Mouse (Mus musculus): ENCODE data around the gene Ap1b1.

Ap1b1 gene

GRCm38 (mm10) chr11:4986695-4987486, at the start of gene Ap1b1:
Gene Ap1b1 (plus strand): TSS chr11:4986824.
- DNase-seq (ENCODE audit: low spot score in 2 of 2) = peak; percentile 94 to 95

GRCm38 (mm10) chr11:4946530-4946929, 40.1 kb upstream of the Ap1b1 start:
- no peak for DNase-seq (ENCODE audit: low spot score in 2 of 2)

GRCm38 (mm10) chr11:4946947-4947812, 39.4 kb upstream of the Ap1b1 start:
- DNase-seq (ENCODE audit: low spot score in 2 of 2) = peak; percentile 25

GRCm38 (mm10) chr11:4947813-4948174, 38.8 kb upstream of the Ap1b1 start, which contains the start of gene Nefh:
Gene Nefh (minus strand): TSS chr11:4948064.
- DNase-seq (ENCODE audit: low spot score in 2 of 2) = no peak

- DNase-seq (ENCODE audit: low spot score in 2 of 2) = no peak
These were observed 37.8 kb upstream of the Ap1b1 start for GRCm38 (mm10) chr11:4948792-4949191.

- DNase-seq (ENCODE audit: low spot score in 2 of 2) = no peak
These were observed 37.2 kb upstream of the Ap1b1 start for GRCm38 (mm10) chr11:4949256-4950044.

- DNase-seq (ENCODE audit: low spot score in 2 of 2) = no peak
These were observed 33.2 kb upstream of the Ap1b1 start for GRCm38 (mm10) chr11:4953401-4953800.

- no peak for DNase-seq (ENCODE audit: low spot score in 2 of 2)
These were observed 32.7 kb upstream of the Ap1b1 start for GRCm38 (mm10) chr11:4953918-4954317.

- no peak for DNase-seq (ENCODE audit: low spot score in 2 of 2)
These were observed 23.4 kb upstream of the Ap1b1 start for GRCm38 (mm10) chr11:4963099-4963808.

GRCm38 (mm10) chr11:4966325-4966724, 20.3 kb upstream of the Ap1b1 start:
- no peak for DNase-seq (ENCODE audit: low spot score in 2 of 2)

GRCm38 (mm10) chr11:4966888-4967287, 19.7 kb upstream of the Ap1b1 start:
- no peak for DNase-seq (ENCODE audit: low spot score in 2 of 2)

GRCm38 (mm10) chr11:4967549-4967948, 19.1 kb upstream of the Ap1b1 start:
- no peak for DNase-seq (ENCODE audit: low spot score in 2 of 2)

GRCm38 (mm10) chr11:4968376-4968775, 18.2 kb upstream of the Ap1b1 start:
- DNase-seq (ENCODE audit: low spot score in 2 of 2) = no peak

GRCm38 (mm10) chr11:4972967-4973870, 13.4 kb upstream of the Ap1b1 start:
- peak in 1 of 2 experiments; percentile 47 for DNase-seq (ENCODE audit: low spot score in 2 of 2)

- DNase-seq (ENCODE audit: low spot score in 2 of 2) = no peak
These were observed 12.8 kb upstream of the Ap1b1 start for GRCm38 (mm10) chr11:4973871-4974256.

- no peak for DNase-seq (ENCODE audit: low spot score in 2 of 2)
These were observed 12.1 kb upstream of the Ap1b1 start for GRCm38 (mm10) chr11:4974376-4975122.

GRCm38 (mm10) chr11:4975623-4976022, 11.0 kb upstream of the Ap1b1 start:
- peak; percentile 45 to 76 for DNase-seq (ENCODE audit: low spot score in 2 of 2)

GRCm38 (mm10) chr11:4983010-4983409, 3.6 kb upstream of the Ap1b1 start:
- DNase-seq (ENCODE audit: low spot score in 2 of 2) = no peak

- DNase-seq (ENCODE audit: low spot score in 2 of 2) = no peak
These were observed 3.1 kb upstream of the Ap1b1 start for GRCm38 (mm10) chr11:4983538-4983937.

- no peak for DNase-seq (ENCODE audit: low spot score in 2 of 2)
These were observed 2.4 kb upstream of the Ap1b1 start for GRCm38 (mm10) chr11:4984249-4984648.

Data from spleen, postnatal 14 days (tissue).